Mouse (Mus musculus) inflammation-experienced regulatory T-cells, adult 6 months (primary cell): ENCODE measurements around the gene Cyb5d1. TPM values are rescaled to one million over a fixed set of nuclear protein-coding genes. Genes with fewer than 3 reads are reported as not detected.
"Not testable (repeated sequence)": the region's sequence is repeated elsewhere in the genome, so short reads cannot be mapped to it uniquely, and the experiment has no call there.

ENCODE experiments used
- ATAC-seq: one replicate; pipeline ENCODE4 v1.8.0; 2017
- polyA plus RNA-seq, 3 experiments: library from polyadenylated mRNA; unstranded; fragments of 100-300 nt; shearing (Covaris generic); gene quantifications; one replicate each; pipeline ENCODE4 v1.2.1; 2017

Cyb5d1 gene
- polyA plus RNA-seq, 3 experiments from 2014 or later = 13.9 to 20.0 (median 18.4) TPM

DNA sequence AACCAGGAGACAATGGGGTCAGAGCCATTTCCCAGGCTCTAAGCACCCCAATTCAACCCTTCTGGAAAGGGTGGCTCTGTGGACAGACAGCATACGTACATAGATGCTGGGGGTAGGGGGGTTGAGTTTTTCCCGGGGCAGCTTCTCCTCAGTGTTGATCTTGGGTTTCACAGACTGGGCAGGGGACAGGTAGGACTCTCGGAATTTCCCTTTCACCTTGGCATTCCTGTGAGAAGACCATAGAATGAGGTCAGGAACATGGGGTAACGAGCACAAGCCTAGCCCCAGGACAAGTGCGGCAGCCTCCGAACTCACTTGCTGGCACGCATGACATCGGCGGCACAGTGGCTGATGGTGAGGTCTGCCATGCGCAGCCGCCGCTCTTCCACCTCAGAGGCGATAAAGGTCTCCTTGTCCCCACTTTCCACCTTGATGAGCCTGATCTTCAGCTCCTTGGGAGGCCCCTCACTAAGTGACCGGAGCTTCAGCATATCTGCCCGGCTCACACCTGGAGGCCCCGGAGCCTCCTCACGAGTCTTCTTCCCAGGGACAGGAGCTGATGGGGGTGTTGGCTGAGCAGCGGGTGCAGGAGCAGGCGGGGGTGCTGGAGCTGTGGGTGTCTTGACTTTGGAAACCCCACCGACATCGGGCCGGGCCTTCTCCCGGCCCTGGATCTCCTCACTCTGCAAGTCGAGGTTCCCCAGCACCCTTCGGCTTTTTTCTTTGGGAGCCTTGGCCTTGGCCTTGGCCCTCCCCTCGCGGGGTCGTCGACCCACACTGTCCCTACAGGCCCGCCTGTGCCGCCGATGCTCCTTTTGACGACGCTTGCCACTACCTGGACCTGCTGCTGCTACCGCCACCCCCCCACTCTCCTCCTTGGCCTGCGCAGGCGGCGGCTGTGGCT is 8.5 kb upstream of the Cyb5d1 start:
- no peak for ATAC-seq

DNA sequence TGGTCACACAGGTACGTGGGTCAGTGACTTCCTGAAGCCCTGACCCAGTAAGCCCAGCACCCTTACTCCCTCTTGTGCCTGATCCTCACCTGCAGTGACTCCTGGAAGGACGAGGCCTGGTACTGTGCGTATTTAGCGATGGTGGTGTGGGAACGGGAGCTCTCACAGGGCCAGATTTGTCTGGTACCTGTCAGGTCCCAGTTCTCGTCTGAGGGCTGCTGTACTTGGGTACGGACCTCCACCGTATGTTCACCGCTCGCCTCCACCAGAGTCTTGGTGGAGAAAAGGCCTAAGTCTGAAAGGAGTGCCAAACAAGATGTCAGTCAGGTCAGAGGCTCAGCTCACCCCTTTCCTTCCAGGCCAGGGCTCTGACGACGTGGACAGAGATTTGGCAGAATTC is 6.6 kb upstream of the Cyb5d1 start:
- ATAC-seq = no peak

DNA sequence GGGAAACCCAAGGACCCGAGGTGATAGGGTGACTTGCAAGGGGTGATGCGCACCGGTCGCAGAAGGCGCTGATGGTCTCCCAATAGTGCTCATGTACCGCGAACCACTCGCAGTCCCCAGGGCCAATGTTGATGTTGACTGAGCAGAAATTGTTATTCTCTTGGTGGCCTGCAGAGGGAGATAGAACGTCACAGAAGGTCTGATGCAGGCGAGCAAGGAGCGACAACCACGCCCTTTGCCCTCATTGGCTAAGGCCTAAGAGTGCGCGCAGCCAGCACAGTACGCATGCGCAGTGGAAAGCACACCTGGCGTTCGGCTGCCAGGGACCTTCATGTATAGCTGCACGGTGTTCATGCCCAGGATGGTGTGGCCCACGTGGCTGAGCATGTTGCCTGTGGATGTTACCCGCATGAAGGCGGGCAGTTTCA is 5.8 kb upstream of the Cyb5d1 start:
- peak; percentile 90 for ATAC-seq

DNA sequence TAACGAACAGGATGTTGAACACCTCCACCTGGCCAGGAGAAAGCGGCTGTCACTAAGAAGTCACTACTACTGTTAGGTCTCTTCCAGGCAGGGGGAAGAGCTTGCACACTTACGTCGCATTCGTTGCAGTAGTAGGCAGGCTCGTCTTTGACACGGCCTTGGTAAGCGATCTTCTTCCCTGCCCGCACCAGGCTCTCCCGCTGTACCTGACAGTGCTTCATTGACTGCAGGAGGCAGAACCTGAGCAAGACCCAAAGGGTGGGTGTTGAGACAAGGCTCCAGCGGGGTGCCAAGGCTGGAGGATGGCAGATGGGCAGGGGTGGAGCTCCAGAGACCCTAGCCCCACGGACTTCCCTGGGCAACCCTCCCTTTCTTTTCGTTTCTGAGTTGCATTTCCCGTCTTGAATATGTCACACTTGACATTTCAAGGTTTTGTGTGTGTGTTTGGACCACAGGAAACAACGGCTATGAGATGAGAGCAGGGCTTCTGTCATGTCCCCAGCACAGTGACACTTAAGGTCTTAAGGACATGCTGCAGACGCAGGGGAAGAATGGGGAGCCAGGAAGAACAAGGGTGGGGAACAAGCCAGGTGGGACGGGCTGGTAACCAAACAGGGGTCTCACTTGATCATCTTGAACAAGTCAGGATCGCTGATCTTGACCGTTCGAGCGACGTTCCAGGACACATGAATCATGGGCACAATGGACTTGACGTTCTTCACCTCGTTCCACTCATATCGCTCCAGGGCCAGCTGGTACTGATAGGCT is 4.8 kb upstream of the Cyb5d1 start:
- no peak for ATAC-seq

DNA sequence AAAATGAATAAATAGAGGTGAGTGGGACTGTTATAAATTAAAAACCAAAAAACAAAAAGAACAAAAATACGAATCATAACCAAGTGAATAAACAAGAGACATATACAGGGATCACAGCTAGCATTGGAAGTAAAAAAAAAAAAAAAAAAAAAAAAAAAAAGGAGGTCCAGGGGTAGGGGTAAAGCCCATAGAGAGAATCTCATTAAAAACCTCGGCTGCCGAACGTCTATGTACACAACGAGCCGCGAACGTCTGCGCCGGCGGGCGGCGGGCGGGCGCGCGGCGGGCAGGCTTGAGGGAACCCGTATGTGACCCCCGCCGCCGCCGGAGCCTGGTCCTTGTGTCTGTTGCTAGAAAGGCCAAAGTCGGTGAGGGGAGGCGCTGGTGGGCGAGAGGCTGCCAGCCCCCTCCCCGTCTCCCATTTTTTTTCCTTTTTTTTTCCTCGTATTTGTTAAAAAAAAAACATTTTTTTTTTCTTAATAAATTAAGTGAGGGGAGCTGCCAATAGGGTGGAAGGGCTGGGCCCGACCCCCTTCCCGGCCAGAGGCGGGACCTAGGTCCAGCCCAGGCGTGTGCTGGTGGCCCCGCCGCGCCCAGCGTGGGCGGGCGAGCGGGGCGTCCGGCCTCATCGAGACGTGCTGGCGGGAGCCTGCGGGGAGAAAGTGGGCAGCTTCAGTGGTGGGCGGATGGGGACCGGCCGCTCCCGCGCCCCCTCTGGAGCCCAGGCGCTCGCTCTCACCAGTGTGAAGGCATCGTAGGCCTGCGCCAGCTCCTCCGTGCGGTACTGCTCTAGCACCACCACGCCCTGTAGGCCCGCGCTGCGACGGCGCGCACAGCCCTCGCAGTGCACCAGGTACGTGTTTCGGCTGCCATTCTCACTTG is 4.0 kb upstream of the Cyb5d1 start:
- ATAC-seq = no peak

DNA sequence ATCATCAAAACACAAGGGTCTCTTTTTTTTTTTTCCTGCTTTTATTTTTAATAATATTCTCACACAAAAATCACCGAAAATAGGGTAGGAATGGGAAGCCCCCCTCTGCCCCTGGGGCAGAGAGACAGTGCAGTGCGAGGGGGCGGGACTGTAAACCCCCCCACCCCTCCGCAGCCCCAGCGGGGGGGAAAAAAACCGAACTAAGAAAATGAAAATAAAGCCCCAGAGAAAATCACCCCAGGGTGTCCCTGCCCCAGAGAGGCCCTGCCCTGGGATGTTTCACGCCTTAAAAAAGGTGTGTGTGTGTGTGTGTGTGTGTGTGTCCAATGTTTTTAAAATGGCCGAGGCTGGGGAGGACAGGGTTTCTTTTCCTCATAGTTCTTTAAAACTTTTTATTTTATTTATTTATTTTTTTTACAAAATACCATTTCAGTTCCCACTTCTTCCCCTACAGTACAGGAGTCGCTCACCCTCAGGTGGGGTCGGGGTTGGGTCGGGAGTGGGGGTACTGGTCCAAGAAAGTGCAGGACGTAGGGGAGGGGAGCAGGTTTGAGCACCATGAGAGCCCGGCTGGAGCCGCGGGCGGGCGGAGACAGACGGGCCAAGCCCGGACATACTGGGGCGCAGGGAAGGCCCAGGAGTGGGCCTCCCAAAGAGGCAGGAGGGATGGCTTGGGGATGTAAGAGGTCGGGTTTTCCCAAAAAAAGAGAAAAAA is 3.2 kb upstream of the Cyb5d1 start:
- no peak for ATAC-seq

DNA sequence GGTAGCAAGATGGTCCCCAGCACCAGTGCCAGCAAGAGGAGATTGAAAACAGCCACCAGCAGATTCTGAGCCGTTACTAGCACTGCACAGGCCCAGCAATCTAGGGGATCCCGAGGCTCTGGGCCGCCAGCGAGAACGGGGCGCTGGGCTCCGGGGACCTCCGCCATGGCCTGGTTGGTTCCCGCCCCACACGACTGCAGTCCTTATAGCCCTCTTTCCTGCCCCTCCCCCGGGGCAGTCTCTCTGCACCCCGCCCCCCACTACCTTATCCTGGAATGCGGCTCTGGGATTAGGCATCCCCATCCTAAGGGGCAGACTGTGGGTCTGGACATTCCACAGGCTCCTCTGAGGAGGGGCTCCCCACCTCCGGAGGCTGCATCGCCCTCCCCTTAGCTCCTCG is 2.6 kb upstream of the Cyb5d1 start, which contains the start of gene Tmem88:
Gene Tmem88, minus strand, starts transcription at position 176 of the 400 bp plus-strand sequence.
- ATAC-seq = no peak

DNA sequence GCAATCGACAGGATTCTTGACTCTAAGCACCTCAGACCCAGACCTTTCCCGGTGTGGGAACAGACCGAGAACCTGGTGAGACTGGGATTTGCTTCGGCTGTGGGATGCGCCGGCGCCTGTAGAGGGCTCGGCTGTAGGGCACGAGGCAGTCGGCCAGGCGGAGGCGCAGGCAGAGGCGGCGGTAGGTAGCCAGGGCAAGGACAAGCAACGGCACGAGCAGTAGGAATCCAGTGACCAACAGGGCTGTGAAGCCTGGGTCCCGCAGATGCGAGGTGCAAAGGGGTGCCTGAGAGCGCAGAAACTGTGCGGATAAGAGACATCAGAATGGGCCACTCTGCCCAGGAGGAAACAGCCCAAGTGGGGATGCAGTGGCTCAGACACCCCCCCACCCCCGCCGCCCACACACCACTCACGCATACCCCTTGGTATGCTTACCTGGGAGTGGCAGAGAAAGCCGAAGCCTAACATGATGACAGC is 2.2 kb upstream of the Cyb5d1 start:
- ATAC-seq = no peak

DNA sequence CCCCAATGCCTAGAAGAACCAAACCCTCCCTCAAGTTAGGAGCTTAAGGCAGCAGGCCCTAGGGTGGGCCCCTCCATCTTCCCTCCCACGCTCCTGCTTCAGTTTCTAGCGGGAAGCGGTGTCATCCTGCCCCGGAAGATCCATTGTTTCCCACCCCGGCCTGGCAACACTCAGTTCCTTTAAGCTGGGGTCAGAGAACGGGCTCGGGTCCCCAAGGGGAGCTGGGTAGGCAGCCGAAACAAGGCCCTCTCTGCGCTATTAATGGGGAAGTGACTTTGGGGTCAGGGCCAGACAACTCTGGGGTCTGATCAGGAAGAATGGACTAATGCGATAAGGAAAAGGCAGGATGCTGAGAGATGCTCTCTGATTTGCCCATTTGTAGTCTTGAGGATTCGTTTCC is 1.3 kb upstream of the Cyb5d1 start:
- ATAC-seq = no peak

DNA sequence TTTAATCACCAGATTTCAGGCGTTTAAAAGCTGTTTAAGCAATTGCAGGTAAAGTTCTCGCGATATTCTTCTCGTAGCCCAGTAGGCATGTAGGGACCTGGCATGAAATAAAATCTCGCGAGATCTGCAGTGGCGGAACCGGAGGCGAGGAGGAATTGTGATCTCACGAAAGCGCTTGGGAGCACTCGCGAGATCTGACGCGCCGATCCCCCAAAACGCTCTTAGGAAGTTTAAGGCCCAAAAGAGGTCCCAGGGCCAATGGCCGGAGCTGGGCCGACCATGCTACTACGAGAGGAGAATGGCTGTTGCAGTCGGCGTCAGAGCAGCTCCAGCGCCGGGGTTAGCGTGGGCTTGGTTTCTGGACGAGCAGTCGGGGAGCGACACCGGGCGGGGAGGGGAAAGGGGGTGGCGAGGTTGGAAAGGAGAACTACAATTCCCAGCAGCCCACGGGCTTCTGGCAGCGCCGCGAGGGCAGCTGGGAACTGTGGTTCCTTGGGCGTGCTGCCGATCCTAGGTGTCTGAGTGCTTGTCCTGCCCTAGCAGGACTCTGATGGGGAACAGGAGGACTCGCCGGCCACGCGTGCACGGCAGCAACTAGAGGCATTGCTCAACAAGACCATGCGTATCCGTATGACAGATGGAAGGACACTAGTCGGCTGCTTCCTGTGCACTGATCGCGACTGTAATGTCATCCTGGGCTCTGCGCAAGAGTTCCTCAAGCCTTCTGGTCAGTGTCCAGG is 373 bp upstream of the Cyb5d1 start:
- peak; percentile 88 for ATAC-seq

DNA sequence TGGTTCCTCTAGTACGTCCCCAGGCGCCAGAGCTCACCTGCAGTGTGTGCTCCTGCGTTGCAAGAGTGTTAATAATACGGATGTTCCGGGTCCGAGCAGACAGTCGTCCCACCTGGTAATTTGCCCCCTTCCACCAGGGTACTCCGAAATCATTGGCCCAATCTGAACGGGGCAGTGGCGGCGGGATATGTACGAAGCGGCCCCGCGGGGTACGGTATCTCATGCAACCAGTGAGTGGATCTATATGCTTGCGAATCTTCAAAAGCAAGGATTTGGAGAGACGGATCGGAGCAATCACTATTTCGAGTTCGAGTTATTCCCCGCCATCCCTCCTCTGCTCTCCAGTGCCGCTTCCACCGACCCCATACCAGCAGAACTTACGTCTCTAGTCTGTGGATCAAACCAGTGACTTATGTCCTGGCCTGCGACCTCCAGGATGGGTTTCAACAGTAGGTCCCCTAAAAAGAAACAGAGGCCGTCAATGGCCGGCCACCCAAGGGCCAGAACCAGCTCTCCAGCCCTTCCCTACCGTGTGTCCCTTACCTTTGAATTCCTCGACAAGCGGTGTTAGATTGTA is 752 bp downstream of the Cyb5d1 start:
- not testable (repeated sequence) for ATAC-seq

DNA sequence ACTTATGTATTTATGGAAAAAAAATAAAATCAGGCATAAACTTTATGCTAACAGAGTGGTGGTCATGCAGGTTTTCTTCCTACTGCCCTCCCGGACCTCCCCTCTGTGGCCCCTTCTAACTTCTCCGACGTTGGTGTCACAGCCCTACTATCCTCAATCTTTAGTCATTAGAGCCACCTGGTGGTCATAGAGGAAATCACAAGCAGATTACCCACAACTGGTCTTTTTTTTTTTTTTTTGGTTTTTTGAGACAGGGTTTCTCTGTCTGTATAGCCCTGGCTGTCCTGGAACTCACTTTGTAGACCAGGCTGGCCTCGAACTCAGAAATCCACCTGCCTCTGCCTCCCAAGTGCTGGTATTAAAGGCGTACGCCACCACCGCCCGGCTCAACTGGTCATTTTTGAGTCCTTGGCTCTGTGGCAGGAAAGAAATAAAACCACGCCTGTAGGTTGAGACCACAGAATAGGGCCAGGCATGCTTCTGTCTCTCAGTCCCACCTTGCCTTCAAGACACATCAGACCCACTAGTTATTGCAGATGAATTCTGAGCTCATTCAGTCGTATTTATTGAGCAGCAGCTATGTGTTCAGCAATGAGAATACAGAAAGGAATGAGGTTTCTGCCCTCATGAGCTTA is 4.9 kb downstream of the Cyb5d1 start:
- ATAC-seq = peak; percentile 19

DNA sequence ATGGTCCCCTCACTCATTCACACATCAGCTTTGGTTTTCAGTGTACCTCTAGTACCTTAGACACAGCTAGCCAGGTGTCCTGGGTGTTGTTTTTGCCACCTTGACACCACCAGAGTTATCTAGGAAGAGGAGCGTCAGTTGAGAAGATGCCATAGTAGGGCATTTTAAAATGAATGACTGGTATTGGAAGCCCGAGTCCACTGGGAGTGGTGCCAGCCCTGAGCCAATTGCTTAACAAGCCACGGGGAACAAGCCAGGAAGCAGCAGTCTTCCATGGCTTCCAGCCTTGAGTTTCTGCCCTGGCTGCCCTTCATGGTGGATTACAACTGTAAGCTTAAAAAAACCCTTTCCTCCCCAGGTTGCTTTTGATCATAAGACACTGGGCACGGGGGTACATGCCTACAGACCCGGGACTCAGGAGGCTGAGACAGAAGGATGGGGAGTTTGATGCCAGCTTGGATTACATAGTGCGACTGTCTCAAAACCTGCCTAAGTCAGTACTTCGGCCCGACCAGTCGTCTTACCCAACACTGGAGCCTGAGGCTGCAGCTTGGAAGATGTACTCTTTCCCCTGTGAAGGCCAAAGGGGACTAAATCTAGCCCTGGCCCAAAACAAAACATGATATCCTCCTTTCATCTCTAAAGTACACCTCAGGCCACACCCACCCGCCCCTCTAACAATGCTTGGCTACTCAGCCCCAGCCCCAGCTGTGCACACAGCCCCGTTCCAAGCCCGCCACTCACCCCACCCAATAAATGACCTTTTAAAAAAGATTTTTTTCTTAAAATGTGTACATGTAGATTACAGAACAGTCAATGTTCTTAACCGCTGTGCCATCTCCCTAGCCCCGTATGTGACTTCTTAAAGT is 5.7 kb downstream of the Cyb5d1 start:
- peak; percentile 20 for ATAC-seq

DNA sequence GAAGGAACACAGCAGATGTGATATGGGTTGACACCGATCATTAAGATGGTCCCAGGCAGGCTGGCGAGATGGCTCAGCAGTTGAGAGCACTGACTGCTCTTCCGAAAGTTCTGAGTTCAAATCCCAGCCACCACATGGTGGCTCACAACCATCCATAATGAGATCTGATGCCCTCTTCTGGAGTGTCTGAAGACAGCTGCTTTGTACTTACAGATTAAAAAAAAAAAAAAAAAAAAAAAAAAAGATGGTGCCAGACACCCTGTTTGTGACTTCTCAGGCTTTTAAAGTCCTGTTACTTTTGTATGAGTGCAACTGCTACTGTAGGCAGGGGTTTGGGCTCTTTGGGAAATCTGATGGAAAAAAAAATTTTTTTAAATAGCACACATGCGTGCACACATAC is 6.8 kb downstream of the Cyb5d1 start:
- no peak for ATAC-seq

DNA sequence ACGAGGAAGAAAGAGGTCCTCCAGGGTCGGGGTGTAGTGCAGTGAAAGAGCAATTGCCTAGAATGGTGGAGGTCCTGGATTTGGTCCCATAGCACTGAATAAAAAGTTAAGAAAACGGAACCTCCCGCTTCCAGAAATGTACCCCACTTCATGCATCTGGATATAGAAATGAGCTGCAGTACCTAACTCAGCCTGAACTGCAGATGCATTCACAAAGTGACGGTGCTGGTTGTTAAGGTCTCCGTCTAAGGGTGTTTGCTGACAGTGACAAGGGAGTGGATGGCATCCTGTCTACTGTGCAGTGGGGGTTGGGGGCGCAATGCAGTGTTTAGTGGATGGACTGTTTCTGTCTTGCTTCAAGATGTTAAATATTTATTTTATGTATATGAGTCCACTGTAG is 8.7 kb downstream of the Cyb5d1 start:
- no peak for ATAC-seq

DNA sequence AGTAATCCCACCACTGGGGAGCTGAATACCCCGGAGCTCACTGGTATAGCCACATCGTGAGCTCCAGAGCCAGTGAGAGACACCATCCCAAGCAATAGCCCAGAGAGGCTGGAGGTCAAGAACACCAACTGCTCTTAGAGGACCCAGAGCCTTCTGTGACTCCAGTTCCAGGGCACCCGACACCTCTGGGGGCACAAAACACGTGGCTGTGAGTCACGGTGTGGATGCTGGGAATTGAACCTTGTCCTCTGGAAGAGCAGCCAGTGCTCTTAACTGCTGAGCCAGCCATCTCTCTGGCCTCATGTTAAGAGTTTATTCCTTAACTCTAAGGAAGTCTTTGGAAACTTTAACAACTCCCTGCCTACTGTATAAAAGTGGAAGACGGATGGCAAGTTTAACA is 10.5 kb downstream of the Cyb5d1 start:
- ATAC-seq = no peak

DNA sequence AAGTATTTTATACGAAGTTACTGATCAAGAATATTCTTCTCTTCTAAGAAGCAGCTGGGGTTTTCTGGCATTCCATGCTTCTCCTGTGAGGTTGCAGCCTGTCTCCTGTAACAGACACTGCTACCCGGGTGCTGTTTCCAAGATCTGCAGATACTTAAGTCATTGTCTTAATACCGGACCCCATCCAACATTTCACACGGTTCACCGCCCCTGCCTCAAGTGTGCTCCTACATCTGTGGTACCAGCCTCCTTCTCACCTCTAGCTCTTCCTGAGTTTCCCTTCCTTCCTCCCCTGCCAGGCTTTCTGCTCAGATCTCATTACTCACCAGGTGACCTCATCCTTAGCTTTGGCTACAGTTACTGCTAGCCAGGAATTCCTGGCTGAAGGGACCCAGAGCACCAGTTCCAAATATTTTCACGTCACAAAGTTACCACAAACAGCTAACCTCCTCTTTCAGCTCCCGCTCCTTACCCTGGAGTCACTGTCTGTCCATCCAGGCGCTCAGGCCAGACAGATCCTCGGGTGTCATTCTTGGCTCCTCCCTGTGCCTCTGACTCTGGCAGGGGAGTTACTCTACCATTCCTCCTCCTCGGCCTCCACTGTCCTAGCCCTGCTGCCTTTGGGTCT is 12.8 kb downstream of the Cyb5d1 start:
- ATAC-seq = no peak

DNA sequence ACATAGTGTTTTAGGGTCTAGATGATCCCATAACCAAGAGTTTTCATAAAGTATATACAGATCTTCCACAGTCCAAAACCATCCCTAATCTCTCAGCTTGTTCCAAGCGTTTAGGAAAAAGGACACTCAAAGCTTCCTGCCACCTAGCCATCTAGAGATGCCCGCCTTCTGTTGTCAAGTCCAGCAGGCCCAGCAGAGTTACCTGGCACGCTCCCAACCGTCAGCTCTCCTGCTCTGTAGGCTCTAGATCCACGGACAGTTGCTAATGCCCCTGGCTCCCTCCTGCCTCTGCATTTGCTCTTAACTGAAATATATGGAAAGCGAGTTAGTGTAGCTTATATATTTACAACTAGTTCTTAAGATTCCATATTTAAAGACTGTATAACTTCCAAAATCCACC is 14.1 kb downstream of the Cyb5d1 start:
- no peak for ATAC-seq

DNA sequence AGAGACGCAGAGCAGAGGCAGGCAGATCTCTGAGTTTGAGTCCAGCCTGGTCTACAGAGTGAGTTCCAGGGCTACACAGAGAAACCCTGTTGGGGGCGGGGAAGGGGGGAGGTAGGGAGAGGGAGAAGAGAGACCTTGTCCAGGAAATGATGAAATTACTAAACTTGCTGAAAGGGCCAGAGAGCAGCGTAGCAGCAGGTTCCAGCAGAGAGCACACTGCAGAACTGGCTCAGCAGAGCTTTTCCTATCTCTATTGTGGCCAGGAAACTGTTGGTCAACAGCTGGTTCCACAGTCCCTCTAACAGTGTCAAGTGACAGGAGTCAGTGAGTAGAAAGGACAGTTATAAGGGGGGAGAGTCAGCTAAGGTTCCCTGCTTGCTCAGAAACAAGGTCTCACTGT is 15.8 kb downstream of the Cyb5d1 start:
- no peak for ATAC-seq
